Mouse (Mus musculus): Measurements from ENCODE around the gene Cyb5r1.

GRCm38 (mm10) chr1:134450986-134451385, 45.6 kb downstream of the Cyb5r1 start:
- TF ChIP-seq CTCF (IDR thresholded peaks at IDR 0.05; ENCODE audit: low read depth) (peak; percentile 78), EP300 (optimal IDR thresholded peaks at IDR 0.05) (no peak)

Measured in stomach, postnatal 0 days (tissue).